Mouse (Mus musculus) kidney, postnatal 10 days (tissue): ENCODE results near the gene Gm5136.

ENCODE experiments used
- DNase-seq: peaks from one replicate; pipeline ENCODE4 v3.0.0; 2021; ENCODE audit warnings: mixed read lengths

Gene Gm5136

DNA sequence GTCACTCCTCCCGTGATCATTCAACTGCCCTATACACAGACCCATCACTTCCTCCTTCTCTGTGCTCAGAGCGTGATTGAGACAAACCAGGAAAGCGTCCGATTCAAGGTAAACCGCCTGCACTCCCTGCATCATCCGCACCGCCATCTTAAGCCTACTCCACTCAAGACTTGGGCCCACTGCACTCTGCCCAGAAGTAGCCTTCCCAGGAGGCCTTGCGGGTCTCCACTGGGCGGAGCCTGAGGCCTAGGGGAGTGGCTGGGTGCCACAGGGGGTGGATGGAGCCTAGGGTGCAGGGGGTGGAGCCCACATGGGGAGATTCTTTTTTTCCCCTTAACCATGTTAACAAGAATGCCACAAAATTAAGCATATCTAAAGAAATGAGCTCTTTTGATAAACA lies at the start of gene Gm5136:
Gene Gm5136, minus strand, starts transcription at position 215 of the 400 bp plus-strand sequence.
- no peak for DNase-seq

DNA sequence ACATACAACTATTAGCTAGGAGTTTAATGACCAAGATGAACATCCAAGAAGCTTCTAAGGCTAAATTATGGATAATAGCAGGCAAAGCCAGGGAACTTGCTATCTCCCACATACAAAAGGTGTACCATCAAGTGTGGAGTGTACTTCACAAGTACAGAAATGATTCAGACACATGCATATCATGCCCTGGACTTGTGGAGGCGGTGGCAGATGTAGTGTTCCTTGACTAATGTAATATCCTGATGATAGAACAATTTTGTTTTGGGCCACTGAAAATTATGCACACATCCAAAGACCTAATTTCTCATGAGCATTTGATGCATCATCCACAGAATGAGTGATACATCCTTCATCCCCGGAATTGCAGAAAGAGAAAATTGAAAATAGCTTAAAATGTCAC lies 43.8 kb upstream of the Gm5136 start:
- DNase-seq, result no peak

DNA sequence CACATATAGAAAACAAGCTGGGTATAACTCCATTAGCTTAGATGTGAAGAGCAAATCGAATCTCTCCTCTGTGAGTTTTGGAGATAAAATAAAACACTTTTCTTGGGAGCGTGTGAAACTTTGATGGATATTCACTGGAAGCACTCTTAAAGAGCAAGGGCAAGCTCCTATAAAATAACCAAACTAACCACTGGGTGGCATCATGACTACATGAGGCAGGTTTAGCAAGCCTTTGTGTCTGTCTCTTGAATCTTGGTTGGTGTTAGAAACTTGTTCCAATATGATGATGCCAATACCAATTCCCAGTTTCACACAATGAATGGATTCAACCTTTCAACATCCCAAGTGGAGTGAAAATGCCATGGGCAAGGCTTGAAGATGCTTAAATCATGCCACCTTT lies 34.0 kb upstream of the Gm5136 start:
- DNase-seq, result peak; percentile 21

DNA sequence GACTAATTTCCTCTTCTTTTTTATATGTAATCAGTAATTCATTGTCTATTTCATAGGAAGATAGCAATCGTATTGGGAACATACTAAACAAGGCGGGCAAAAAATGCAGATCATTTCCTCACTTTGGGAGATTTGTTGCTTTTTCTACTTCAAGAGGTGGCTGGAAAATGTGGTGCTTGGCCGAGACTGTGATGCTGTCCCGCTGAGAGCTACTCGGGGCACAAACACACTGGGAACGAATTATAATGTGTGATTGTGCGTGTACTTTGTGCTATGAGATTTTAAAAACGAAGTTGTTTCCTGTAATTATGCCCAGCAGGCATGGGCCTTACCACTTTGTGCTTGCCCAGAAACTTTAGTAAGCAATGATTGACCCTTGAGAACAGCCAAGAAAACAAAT lies 29.0 kb upstream of the Gm5136 start:
- DNase-seq, result no peak

DNA sequence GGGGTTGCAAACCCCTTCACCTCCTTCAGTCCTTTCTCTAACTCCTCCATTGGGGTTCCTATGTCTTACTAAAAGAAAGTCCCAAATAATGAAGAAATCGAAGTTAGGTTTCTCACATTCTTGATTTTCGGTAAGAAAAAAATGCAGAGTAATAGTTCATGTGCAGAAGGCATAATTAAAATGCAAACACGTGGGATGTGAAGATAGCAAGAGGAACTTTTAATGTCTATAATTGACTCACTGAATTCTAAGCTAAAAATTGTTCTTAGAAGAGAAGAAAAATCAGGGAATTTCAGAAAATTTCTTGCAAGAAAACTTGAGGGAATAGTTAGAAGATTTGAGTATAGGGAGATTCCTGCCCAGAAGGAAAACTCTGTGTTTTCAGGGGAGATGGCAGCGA lies 26.4 kb upstream of the Gm5136 start:
- DNase-seq, result no peak

DNA sequence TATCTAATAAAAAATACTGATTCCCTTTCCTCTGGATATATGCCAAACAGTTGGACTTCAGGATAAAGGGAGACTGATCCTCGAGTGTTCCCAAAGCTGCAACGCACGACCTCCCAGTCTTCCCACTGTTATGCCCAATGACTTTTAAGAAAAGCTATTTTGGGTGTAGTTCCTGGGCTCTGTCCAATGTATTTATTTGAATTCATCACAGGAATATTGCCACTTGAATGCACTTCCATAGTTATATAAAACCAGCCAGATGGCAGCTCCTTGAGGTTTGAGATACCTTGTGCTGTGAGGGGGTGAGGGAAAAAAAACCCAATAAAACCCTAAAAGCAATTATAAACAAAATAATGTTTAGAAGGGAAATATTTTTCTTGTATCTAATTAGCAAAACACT lies 24.9 kb upstream of the Gm5136 start:
- DNase-seq, result no peak

DNA sequence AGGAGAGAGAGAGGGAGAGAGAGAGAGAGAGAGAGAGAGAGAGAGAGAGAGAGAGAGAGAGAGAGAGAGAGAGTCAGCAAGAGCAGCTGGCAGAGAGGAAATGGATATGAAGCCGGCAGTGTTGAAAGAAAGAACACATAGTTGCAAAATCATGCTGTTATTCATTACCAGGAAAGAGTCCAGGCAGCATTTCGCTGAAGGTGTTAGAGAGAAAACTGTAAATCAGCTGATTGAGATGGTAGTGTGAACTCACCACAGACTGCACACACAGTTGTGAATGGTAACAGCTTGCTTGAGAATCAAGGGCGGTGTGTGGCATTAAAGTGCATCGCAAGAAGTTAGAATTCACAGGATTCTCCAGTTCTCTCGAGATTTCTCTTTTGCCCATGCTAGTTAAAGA lies 10.6 kb upstream of the Gm5136 start:
- no peak for DNase-seq

DNA sequence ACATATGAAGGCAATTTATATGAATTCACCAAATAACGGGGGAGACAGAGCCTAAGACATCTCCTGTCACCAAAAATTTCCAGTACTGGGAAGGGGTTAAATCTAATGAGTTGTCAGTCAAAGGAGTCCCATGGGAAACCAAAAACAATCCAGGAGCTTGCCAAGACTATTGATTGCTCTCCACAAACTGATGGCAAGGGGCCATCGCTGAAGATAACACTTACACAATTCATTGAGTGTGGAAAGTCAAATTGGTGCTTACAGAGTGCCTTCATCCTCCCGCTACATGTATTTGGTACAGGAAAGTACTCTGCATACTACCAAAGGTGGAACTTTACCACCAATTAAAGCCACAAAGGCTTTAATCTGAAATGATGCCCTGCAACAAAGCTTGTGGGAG lies 5.7 kb upstream of the Gm5136 start:
- no peak for DNase-seq

DNA sequence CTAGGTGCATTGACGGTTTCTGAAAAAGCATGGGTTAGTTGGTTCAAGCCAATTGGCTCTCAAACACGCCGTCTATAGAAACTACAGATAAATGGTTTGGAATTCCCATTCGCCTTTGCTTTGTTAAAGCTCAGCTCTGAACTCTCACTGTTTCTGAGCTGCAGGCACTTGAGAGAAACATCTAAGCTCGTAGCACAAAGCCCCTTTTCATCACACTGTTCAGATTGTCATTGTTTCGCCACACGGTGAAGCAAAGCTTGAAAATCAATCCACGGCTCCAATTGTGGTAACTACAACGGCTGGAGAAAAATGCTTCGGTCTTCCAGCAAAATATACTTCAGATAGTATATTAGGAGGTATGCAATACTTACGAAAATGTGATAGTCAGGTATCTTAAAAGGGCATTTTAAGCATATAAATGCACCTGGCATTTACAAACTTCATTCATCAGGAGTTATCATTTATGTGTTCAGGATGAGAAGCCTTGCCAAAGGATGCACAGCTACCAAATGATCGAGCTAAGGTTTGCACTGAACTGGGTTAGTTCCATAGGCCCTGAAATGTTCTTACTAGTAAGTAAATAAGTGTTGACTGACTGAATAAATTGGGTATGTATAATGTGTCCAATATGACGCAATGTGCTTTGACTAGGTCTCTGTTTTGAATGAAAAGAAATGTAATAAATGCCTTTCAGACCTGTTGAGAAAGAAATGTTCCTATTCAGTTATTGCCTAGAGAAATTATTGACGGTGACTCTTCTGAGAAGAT lies 1.6 kb upstream of the Gm5136 start:
- no peak for DNase-seq

DNA sequence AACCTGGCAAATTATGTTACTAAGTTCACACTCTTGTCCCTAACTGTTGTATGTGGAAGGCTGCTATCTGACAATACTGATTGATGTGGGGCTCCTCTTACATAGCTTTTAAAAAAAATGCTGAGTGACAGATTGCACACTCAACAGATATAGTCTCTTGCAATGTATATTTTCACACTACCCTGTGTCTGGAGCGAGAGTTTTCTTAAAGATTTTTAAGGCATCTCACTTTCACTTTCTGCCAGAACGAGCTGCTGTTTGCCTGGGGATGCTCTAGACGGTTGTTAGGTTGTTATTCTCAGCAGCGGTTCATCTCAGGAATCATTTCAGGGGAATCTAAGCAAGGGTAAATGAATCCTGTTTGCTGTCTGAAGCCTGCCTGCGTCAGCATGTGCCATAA lies 2.9 kb downstream of the Gm5136 start:
- DNase-seq, result no peak

DNA sequence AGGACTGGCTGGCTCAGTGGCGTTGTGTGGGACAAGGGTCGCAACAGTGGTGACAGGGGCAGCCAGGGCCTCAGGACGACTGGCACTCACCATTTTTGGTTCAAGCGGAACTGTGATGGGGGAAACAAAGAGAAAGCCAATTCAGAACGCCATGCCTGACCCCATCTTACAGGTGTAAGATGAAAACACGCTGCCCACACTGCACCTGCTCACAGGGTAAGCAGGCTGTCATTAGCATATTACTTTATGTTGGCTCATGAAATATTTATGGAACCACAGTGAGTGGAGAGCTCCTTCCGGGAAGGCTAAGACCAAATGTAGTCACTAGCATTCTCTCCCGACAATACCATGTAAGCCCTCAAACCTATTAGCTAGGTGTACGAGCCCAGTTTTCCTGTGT lies 9.0 kb downstream of the Gm5136 start:
- DNase-seq, result no peak

DNA sequence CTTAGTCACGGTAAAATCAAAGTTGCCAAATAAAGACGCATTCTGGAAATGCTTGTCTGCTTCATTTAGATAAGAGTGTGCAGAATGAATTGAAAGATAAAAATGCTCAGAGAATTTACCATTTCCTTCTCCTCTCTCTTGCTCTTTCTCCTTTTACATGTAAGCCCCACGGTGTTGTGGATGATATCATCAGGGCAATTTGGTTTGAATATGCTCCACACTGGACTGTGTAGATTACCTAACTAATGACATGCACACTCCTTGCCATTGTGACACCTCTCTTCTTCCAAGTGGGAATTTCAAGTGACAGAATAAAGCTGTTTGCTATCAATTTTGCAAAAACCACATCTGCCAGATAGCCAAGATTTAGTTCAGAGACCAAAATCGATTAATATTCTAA lies 13.3 kb downstream of the Gm5136 start:
- no peak for DNase-seq

DNA sequence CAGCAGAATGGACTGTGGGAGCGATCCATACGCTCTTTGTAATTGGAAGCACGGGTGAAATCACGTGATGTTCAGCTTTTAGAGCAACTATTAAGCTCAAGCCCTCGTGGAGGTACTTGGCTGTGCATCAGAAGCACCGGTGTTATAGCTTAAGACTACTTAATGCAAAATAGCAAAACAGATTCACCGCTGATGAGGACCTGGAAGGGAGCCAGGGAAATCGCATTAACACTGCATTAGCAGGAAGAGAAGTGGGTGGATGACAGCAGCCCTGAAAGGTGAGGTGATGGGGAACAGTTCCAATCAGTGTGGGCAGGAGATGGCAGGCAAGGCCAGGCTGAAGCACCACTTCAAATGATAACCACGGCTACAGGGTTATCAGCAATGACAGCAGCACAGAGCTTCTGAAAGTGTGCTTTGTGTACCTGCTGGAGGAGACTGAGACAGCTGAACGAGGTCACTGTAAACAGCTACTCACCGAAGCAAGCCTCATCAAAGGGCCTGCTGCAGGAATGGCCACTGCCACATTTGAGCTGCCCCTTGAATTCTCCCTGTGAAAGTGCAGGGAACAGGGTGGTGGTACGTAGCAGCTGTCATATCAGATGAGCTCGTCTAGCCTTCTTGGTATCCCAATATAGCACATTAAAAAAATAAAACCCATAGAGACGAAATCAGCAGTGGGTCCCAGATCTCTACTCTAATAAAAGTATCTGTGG lies 20.1 kb downstream of the Gm5136 start:
- DNase-seq, result no peak

DNA sequence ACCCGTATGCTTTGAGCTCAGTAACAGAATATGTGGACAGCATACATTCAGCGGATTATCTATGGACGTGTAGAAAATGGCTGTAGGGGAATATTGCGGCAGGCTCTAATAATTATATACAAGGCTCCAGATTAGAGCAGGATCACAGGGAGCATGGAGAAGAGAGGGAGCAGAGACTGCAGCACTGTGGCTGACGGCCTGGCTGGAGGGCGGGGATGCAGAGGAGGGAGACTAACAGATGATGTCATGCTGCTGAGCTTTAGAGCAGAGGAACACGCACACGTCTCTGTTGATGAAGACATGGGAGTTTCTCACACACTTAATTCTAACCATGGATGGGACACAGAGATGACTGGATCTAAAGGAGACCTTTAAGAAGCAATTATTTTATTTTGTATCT lies 22.9 kb downstream of the Gm5136 start:
- no peak for DNase-seq

DNA sequence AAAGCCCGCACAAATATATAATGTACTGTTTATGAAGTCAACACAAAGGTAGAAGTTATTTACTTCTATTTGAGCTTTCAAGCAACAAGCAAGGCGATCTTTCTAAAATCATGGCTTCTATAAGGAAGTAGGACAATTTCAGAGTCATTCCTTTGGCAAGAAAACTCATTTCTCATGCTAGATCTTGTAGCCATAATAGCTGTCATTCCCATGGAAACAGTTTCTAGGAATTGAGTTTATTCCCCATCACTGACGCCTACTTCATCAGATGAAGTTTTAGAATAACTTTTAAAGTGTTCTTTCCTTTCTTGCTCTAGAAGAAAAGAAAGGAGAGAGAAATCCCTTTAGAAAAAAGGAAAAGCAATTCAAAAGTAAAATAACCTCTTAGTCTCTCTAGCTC lies 31.0 kb downstream of the Gm5136 start:
- no peak for DNase-seq

DNA sequence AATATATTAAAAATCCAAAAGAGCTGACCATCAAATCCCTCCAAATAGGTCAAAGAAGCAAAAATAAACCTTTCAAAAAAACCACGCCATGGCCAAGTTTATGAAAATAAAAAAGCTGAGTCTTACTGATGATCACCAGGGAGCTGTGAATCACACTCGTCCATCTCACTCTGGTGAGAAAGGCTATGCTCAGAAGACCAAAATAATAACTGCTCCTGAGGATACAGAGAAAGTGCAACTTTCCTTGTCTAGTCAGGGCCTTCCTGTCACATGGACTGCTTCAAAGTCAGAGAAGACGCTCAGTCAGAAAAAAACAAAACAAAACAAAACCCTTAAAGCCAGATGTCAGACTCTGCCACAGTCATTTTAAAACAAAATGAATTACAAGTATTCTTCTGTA lies 39.7 kb downstream of the Gm5136 start:
- no peak for DNase-seq

DNA sequence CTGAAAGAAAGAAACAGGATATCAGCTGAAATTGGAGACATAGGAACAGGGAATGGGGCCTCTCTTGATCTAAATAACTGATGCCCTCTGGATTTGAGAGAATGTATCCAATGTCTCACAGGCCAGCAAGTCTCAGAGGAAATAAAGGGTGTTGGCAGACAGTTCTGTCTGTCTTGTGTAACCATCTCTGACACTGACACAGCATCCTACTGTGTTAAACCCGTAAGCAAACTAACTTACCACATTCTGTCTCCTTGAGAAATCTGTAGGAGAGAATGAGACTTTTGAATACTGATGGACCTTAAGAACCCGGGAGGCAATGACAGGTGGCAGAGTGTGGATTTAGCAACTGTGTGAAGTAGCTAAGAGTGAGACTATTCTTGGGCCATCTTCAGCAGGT lies 41.7 kb downstream of the Gm5136 start:
- no peak for DNase-seq

DNA sequence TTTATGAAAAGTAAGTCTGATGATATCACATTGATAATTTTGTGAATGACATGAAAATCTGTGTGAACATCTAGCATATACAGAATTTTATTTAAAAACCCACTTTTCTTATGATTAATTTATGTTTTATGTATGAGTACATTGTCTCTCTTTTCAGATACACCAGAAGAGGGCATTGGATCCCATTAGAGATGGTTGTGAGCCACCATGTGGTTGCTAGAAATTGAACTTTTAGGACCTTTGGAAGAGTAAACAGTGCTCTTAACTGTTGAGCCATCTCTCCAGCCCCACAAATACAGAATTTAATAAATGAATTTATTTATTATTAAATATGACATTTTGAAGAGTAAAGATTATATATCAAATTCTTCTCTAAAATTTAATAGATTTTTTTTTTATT lies 42.3 kb downstream of the Gm5136 start:
- no peak for DNase-seq

DNA sequence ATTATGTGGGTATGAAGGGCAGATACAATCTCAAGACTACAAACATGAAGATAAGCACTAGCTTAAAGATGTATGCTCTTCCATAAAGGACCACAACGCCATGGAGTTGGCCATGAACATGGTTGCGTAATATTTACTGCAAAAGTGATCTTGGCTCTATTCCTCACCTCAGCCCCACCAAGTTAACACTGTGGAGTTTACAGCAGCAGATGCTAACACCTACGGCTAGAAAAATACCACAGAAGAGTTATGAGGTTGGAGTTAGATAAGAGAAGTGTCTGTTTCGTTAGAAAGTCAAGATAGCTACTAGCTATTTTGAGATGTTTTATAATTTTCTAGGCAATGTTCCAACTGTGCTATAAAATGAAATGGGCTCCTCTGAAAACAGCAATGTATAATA lies 43.1 kb downstream of the Gm5136 start:
- no peak for DNase-seq

DNA sequence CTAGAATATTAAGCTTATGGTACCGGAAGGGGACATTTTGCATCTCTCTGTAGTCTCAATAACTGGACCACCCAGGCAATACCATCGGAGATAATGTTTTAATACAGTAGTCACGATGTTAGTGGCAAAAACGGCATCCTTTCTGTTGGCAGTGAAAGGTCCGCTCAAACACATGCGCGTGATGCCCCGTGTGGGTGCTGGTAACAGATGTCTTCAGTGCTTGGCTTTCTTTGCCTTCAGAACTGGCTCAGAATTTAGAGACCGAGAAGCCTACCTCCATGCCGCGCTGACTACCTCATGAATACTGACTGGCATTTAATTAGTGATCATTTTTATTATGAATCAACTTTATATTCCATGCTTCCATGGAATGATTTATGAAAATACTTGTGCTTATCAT lies 44.9 kb downstream of the Gm5136 start:
- DNase-seq, result no peak

DNA sequence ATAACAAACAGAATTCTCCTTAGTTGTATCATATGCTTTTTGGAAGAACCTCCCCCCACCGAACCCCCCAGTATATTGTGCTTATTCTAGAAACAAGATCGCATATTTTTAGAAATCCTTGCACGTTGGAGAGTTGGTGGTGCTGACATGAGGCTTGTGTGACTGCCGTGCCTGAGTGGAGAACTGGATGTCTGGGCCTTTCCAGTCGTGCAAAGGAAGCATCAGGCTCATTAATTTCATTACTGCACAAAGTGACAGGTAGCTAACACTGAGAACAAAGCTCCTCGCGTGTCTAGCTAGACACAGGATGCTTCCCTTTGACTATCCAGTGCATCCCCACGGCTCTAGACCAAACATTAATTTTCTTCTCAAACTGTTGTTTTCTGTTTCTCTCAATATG lies 47.1 kb downstream of the Gm5136 start:
- no peak for DNase-seq

DNA sequence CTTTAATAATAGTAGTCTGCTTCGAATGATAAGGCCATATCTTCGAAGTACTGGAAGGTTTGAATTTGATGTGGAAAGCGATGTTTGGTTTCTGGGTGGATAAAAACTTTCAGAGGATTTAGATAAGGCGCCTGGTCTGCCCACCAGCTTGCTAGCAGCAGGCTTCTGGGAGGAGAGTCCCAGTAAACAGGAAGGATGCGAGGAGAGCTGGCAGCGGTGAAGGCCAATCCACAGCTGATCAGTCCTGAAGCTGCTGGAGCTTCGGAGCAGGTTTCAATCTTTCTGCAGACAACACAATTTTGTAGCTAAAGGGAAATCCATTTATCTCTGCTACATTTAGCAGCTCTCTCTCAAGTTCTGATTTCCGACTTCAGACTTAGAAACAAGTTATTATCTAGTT lies 47.9 kb downstream of the Gm5136 start:
- DNase-seq, result no peak

DNA sequence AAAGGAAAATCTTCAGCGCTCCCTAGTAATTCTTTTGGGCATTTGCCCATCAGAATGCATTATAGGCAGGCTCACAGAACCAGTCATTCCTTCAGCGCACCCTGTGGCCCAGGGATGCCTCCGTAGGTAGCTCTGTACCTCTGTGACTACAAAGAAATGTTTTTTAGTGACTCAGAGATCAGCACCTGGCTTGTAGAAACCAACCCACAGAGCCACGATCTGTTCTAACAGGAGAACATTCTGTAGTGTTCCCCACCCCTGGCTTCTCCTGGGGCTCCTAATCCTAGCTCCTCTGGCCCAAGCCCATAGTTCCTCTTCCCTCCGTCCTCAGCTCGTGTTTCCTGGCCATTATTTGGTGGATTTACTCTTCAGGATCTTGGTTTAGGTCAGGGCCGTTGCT lies 50.8 kb downstream of the Gm5136 start:
- DNase-seq, result no peak
